Mouse (Mus musculus) frontal cortex, postnatal 10 days (tissue): Measurements from ENCODE around the gene Fbxl8.

Experiments
- DNase-seq, 2 experiments: peaks; one replicate each; pipeline ENCODE4 v3.0.0; 2022; ENCODE audit warnings: low spot score in 2 of 2, mixed read lengths in 1 of 2

Gene Fbxl8

GRCm38 (mm10) chr8:105303874-105304273, 39.4 kb downstream of the Fbxl8 start:
- no peak for DNase-seq

- no peak for DNase-seq
Measured at GRCm38 (mm10) chr8:105304325-105305210, 40.1 kb downstream of the Fbxl8 start.

- peak in 1 of 2 experiments; percentile 48 for DNase-seq
Measured at GRCm38 (mm10) chr8:105305211-105306145, 41.0 kb downstream of the Fbxl8 start, which contains the start of gene Elmo3. Gene Elmo3, plus strand, starts transcription at chr8:105305601.

GRCm38 (mm10) chr8:105306146-105306691, 41.8 kb downstream of the Fbxl8 start:
- no peak for DNase-seq

GRCm38 (mm10) chr8:105307670-105308069, 43.2 kb downstream of the Fbxl8 start:
- no peak for DNase-seq

GRCm38 (mm10) chr8:105308428-105308827, 44.0 kb downstream of the Fbxl8 start:
- DNase-seq: no peak

GRCm38 (mm10) chr8:105309142-105309847, 44.8 kb downstream of the Fbxl8 start:
- no peak for DNase-seq

- no peak for DNase-seq
Measured at GRCm38 (mm10) chr8:105310118-105310517, 45.7 kb downstream of the Fbxl8 start.

- DNase-seq: no peak
Measured at GRCm38 (mm10) chr8:105311718-105312117, 47.3 kb downstream of the Fbxl8 start.

- no peak for DNase-seq
Measured at GRCm38 (mm10) chr8:105312891-105313481, 48.5 kb downstream of the Fbxl8 start.

- DNase-seq: no peak
Measured at GRCm38 (mm10) chr8:105313622-105314402, 49.4 kb downstream of the Fbxl8 start.

- DNase-seq: no peak
Measured at GRCm38 (mm10) chr8:105315073-105315769, 50.8 kb downstream of the Fbxl8 start.

- DNase-seq: no peak
Measured at GRCm38 (mm10) chr8:105317941-105318340, 53.5 kb downstream of the Fbxl8 start.

GRCm38 (mm10) chr8:105318662-105319190, 54.3 kb downstream of the Fbxl8 start:
- DNase-seq: no peak
